Mouse (Mus musculus) embryonic fibroblast, embryonic 13.5 days (primary cell): ENCODE results near the gene Ube2b. TPM values are rescaled to one million over a fixed set of nuclear protein-coding genes. Genes with fewer than 3 reads are reported as not detected.

Source experiments
- H3K27ac ChIP-seq: 2 replicates; pipeline ENCODE4 v1.5.1; 2012; ENCODE audit warnings: low read length, control low read depth, inconsistent platforms; ENCODE audit not compliant: insufficient read depth
- H3K4me1 ChIP-seq: 2 replicates; pipeline ENCODE4 v1.6.1; 2011; ENCODE audit warnings: low read length; ENCODE audit not compliant: control insufficient read depth, insufficient read depth
- H3K4me3 ChIP-seq: 2 replicates; pipeline ENCODE4 v1.5.1; 2011; ENCODE audit warnings: mild to moderate bottlenecking, control low read depth, low read length; ENCODE audit not compliant: insufficient read depth
- CTCF ChIP-seq: IDR thresholded peaks from 2 replicates; pipeline ENCODE4 v1.5.1; 2011; ENCODE audit warnings: mild to moderate bottlenecking, control low read depth, low read length, moderate library complexity, borderline replicate concordance; ENCODE audit not compliant: insufficient read depth
- POLR2A ChIP-seq: IDR thresholded peaks from 2 replicates; pipeline ENCODE4 v1.6.1; 2011; ENCODE audit warnings: low read depth, mild to moderate bottlenecking, control low read depth, low read length, moderate library complexity
- polyA plus RNA-seq: library from polyadenylated mRNA; stranded (reverse); fragments of >200 nt; gene quantifications from 2 replicates; pipeline ENCODE4 v1.2.4, GENCODE M21; 2011; ENCODE audit warnings: low read depth; ENCODE audit not compliant: missing spikeins, insufficient read length

Gene Ube2b
- polyA plus RNA-seq, 1 experiment: 165 TPM

DNA sequence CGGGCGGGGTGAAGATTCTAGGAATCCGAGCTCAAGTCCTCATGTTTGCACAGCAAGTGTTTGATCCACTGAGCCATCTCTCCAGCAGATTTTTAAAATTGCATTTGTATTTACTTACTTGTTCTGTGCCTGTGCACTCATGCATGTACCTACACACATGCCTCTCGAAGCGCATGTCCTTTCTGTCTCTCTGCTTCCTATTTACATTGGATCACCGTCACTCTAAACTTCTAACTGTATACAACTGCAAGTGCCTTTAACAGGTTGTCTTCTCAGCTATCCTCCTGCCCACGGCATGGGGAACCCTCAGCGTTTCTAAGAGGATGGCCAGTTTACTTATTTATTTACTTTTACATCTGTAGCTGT is 61.0 kb downstream of the Ube2b start:
- Histone ChIP-seq H3K4me1 (peaks cover 6% of the 10 kb centered on the region; the same call in 1 of the 2 replicates), H3K27ac (no peak overlapping the region), H3K4me3 (no peak overlapping the region)
- no peak for TF ChIP-seq POLR2A
- TF ChIP-seq CTCF: no peak

DNA sequence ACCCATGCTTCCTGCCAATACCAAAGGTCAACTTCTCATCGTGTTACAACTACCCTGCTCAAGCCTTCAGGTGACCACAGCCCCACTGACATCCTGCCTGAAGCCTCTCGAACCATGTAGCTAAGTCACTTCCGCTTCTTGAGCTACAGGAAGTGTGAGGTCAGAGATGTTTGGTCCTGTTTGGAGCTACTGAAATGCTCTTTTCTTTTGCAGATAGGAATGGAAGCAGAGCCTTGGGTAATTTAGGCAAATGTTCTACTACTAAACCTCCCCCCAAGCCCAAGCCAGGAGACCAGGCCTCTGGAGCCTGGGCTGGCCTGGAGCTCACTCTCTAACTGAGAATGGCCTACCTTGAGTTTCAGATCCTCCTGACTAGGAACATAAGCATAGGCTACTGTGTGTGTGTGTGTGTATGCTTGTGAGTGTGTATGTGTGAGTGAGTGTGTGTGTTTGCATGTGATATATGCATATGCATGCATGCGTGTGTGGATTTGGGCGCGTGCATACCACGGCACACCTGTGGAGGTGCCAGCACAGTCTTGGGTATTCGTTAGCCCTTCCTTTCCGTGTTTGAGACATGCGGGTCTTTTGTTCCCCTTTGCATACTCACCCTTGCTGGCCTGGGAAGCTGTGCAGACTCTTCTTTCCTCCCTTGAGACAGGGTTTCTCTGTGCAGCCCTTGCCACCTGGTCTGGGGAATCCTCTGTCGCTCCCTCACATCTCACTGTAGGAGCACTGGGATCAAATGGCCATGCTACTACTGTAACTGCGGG is 61.6 kb downstream of the Ube2b start:
- Histone ChIP-seq H3K27ac (no peak overlapping the region), H3K4me1 (peaks cover 6% of the 10 kb centered on the region; the same call in 1 of the 2 replicates), H3K4me3 (no peak overlapping the region)
- no peak for TF ChIP-seq CTCF
- no peak for TF ChIP-seq POLR2A

GRCm38 (mm10) chr11:51937361-51937781 is 63.2 kb downstream of the Ube2b start:
- TF ChIP-seq CTCF: no peak
- no peak for TF ChIP-seq POLR2A
- Histone ChIP-seq H3K4me3 (no peak overlapping the region), H3K27ac (no peak overlapping the region), H3K4me1 (peaks cover 3% of the 10 kb centered on the region; the same call in 1 of the 2 replicates)

- Histone ChIP-seq H3K27ac (no peak overlapping the region), H3K4me1 (peaks cover 2% of the 10 kb centered on the region; the same call in 1 of the 2 replicates), H3K4me3 (no peak overlapping the region)
- TF ChIP-seq POLR2A: no peak
- no peak for TF ChIP-seq CTCF
Measured at GRCm38 (mm10) chr11:51935636-51936434, 64.7 kb downstream of the Ube2b start.

Other genes starting within 250 kb of the Ube2b start
- gene Sec24a, start 237.1 kb downstream of the Ube2b start, polyA plus RNA-seq: 42.0 and 46.5 TPM in 2 replicates
- gene Sar1b, start 237.1 kb downstream of the Ube2b start, polyA plus RNA-seq: 68.5 and 73.9 TPM in 2 replicates
- 3.7 and 5.8 TPM in 2 replicates for gene Jade2, start 143.1 kb downstream of the Ube2b start, polyA plus RNA-seq
- 18.0 and 28.1 TPM in 2 replicates for gene Cdkn2aipnl, start 33.1 kb downstream of the Ube2b start, polyA plus RNA-seq
- 8.8 and 11.7 TPM in 2 replicates for gene Cdkl3, start 3.5 kb upstream of the Ube2b start, polyA plus RNA-seq
- 77.9 and 82.4 TPM in 2 replicates for gene Ppp2ca, start 97.9 kb upstream of the Ube2b start, polyA plus RNA-seq
- not detected in 2 replicates for gene Olfr1373, start 144.8 kb upstream of the Ube2b start, polyA plus RNA-seq
- gene Olfr1371, start 213.2 kb upstream of the Ube2b start, polyA plus RNA-seq: not detected in 2 replicates
- 311 TPM in 2 replicates for gene Skp1a, start 231.2 kb upstream of the Ube2b start, polyA plus RNA-seq